Mouse (Mus musculus): ENCODE measurements around the gene Bcl2l12. TPM values are rescaled to one million over a fixed set of nuclear protein-coding genes. Genes with fewer than 3 reads are reported as not detected.

Bcl2l12 gene
- polyA plus RNA-seq, 1 experiment from 2014 or later, result 7.0 TPM

- peak; percentile 97 for ATAC-seq
- WGBS, result 0% methylated on average over 38 of the region's 42 CpGs
- Histone ChIP-seq H3K4me2 (ENCODE audit: low read length) (peak within 1 kb of the TSS; percentile 75), H3K4me1 (ENCODE audit: control insufficient read depth, insufficient read depth, low read length) (peaks cover 34% of the 10 kb centered on the region), H3K4me3 (ENCODE audit: low read depth, low read length) (peak within 1 kb of the TSS; percentile 76), H3K9ac (ENCODE audit: low read depth, low read length) (peak within 1 kb of the TSS; percentile 88), H3K36me3 (ENCODE audit: control insufficient read depth, insufficient read depth, low read length) (peaks cover 6% of the 10 kb centered on the region), H3K27ac (ENCODE audit: low read length) (peak within 1 kb of the TSS; percentile 94), H3K9me3 (replicated peaks; ENCODE audit: control insufficient read depth, low read length, poor library complexity, severe bottlenecking) (no peaks in the 10 kb centered on the region), H3K27me3 (ENCODE audit: control insufficient read depth, insufficient read depth, low read depth, low read length) (no peaks in the 10 kb centered on the region)
Measured at GRCm38 (mm10) chr7:44986192-44986878, 12.2 kb downstream of the Bcl2l12 start, which contains the start of gene Prmt1. Gene Prmt1 (minus strand): TSS chr7:44986568.

GRCm38 (mm10) chr7:44985595-44986191 is 12.8 kb downstream of the Bcl2l12 start:
- no peaks in the 10 kb centered on the region for H3K9me3 ChIP-seq (replicated peaks; ENCODE audit: control insufficient read depth, low read length, poor library complexity, severe bottlenecking)
- H3K27ac ChIP-seq (ENCODE audit: low read length), result peak overlapping the region; percentile 94
- peak overlapping the region; percentile 75 for H3K4me2 ChIP-seq (ENCODE audit: low read length)
- H3K36me3 ChIP-seq (ENCODE audit: control insufficient read depth, insufficient read depth, low read length), result peaks cover 13% of the 10 kb centered on the region
- peak; percentile 1 for ATAC-seq
- whole genome bisulfite sequencing, result under 1% methylated on average over 42 of the region's 45 CpGs
- H3K9ac ChIP-seq (ENCODE audit: low read depth, low read length), result peak overlapping the region; percentile 88
- H3K27me3 ChIP-seq (ENCODE audit: control insufficient read depth, insufficient read depth, low read depth, low read length), result no peaks in the 10 kb centered on the region
- peak overlapping the region; percentile 76 for H3K4me3 ChIP-seq (ENCODE audit: low read depth, low read length)
- H3K4me1 ChIP-seq (ENCODE audit: control insufficient read depth, insufficient read depth, low read length), result peaks cover 34% of the 10 kb centered on the region

GRCm38 (mm10) chr7:44984833-44985164 is 13.7 kb downstream of the Bcl2l12 start:
- Histone ChIP-seq H3K27me3 (ENCODE audit: control insufficient read depth, insufficient read depth, low read depth, low read length) (no peaks in the 10 kb centered on the region), H3K9me3 (replicated peaks; ENCODE audit: control insufficient read depth, low read length, poor library complexity, severe bottlenecking) (no peaks in the 10 kb centered on the region), H3K9ac (ENCODE audit: low read depth, low read length) (0 out of 2 replicates have a peak overlapping the region, but pooled peaks have one; percentile 32), H3K4me2 (ENCODE audit: low read length) (peak overlapping the region; percentile 75), H3K4me3 (ENCODE audit: low read depth, low read length) (peak overlapping the region; percentile 76), H3K4me1 (ENCODE audit: control insufficient read depth, insufficient read depth, low read length) (peaks cover 34% of the 10 kb centered on the region), H3K27ac (ENCODE audit: low read length) (peak overlapping the region; percentile 19; the same call in 1 of the 2 replicates), H3K36me3 (ENCODE audit: control insufficient read depth, insufficient read depth, low read length) (peaks cover 18% of the 10 kb centered on the region)
- no peak for ATAC-seq
- WGBS, result 42% methylated on average over 3 of the region's 3 CpGs

DNA sequence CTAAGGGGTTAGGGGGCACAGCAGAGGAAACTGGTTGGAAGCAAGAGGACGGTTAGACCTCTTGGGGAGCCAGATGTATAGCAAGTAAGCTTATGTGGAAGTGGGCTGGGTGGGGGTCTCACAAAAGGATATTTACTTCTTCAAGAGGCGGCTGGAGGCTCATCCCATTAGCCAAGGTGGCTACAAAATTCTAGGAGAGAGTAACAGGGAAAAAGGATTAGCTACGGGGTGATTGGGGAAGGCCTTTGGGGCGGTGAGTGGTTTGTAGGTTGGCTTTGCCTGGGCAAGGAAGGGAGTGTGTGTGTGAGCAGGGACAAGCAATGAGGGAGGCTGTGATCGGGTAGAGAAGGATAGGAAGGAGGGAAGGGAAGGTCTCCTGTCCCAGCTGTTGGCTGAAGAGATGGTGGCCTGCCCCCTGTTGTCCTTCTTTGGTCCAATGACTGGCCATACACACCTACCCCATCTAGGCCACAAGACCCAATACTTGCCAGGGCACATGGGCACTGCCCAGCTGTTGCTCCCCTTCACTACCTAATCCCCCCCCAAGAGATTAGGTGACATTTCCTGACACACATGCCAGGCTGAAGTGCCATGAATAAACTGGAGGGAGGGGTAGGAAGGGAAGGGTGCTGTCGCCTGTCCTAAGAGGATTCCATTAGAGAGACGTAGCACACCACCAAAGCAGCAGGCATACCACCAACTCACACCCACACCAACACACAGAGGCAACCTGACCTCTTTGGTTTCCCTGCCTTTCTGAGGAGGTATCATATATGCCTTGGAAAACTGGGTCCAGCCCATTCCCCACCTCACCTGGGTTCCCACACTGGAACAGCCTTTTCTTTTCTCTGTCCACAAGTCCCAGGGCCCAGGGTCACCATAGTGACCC is 14.3 kb downstream of the Bcl2l12 start:
- Histone ChIP-seq H3K27ac (ENCODE audit: low read length) (peak overlapping the region; percentile 19; the same call in 1 of the 2 replicates), H3K4me1 (ENCODE audit: control insufficient read depth, insufficient read depth, low read length) (peaks cover 33% of the 10 kb centered on the region), H3K9me3 (replicated peaks; ENCODE audit: control insufficient read depth, low read length, poor library complexity, severe bottlenecking) (no peaks in the 10 kb centered on the region), H3K27me3 (ENCODE audit: control insufficient read depth, insufficient read depth, low read depth, low read length) (no peaks in the 10 kb centered on the region), H3K9ac (ENCODE audit: low read depth, low read length) (0 out of 2 replicates have a peak overlapping the region, but pooled peaks have one; percentile 32), H3K4me2 (ENCODE audit: low read length) (peak overlapping the region; percentile 75), H3K4me3 (ENCODE audit: low read depth, low read length) (peak overlapping the region; percentile 76), H3K36me3 (ENCODE audit: control insufficient read depth, insufficient read depth, low read length) (peaks cover 20% of the 10 kb centered on the region)
- ATAC-seq, result no peak
- 54% methylated on average over 7 of the region's 7 CpGs for WGBS

- Histone ChIP-seq H3K27me3 (ENCODE audit: control insufficient read depth, insufficient read depth, low read depth, low read length) (no peaks in the 10 kb centered on the region), H3K27ac (ENCODE audit: low read length) (no peak overlapping the region), H3K4me1 (ENCODE audit: control insufficient read depth, insufficient read depth, low read length) (peaks cover 26% of the 10 kb centered on the region), H3K36me3 (ENCODE audit: control insufficient read depth, insufficient read depth, low read length) (peaks cover 29% of the 10 kb centered on the region), H3K9me3 (replicated peaks; ENCODE audit: control insufficient read depth, low read length, poor library complexity, severe bottlenecking) (no peaks in the 10 kb centered on the region), H3K4me2 (ENCODE audit: low read length) (no peak overlapping the region), H3K4me3 (ENCODE audit: low read depth, low read length) (no peak overlapping the region), H3K9ac (ENCODE audit: low read depth, low read length) (no peak overlapping the region)
- 29% methylated on average over 6 of the region's 6 CpGs for WGBS
- no peak for ATAC-seq
Measured at GRCm38 (mm10) chr7:44983085-44983484, 15.4 kb downstream of the Bcl2l12 start.

DNA sequence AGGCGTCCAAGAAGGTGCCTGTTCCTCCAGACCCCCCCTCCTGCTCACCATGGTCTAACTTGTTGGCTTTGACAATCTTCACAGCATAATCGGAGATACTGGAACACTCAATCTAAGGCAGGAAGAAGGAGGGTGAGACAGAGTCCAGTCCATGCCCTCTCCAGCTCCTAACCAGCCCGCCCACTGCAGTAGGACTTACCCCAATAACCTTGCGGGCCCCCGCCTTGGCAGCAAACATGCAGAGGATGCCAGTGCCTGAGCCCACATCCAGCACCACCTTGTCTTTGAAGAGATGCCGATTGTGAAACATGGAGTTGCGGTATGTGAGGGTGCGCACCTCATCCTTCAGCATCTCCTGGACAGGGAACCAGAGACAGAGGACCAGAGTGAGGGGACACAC is 17.0 kb downstream of the Bcl2l12 start:
- H3K4me1 ChIP-seq (ENCODE audit: control insufficient read depth, insufficient read depth, low read length), result peaks cover 20% of the 10 kb centered on the region
- no peak overlapping the region for H3K9ac ChIP-seq (ENCODE audit: low read depth, low read length)
- H3K9me3 ChIP-seq (replicated peaks; ENCODE audit: control insufficient read depth, low read length, poor library complexity, severe bottlenecking), result no peaks in the 10 kb centered on the region
- H3K36me3 ChIP-seq (ENCODE audit: control insufficient read depth, insufficient read depth, low read length), result peaks cover 42% of the 10 kb centered on the region
- H3K4me2 ChIP-seq (ENCODE audit: low read length), result no peak overlapping the region
- no peak overlapping the region for H3K4me3 ChIP-seq (ENCODE audit: low read depth, low read length)
- 95% methylated on average over 8 of the region's 8 CpGs for WGBS
- no peak for ATAC-seq
- no peak overlapping the region for H3K27ac ChIP-seq (ENCODE audit: low read length)
- H3K27me3 ChIP-seq (ENCODE audit: control insufficient read depth, insufficient read depth, low read depth, low read length), result no peaks in the 10 kb centered on the region

GRCm38 (mm10) chr7:44978300-44978699 is 20.2 kb downstream of the Bcl2l12 start:
- Histone ChIP-seq H3K4me1 (ENCODE audit: control insufficient read depth, insufficient read depth, low read length) (peaks cover 11% of the 10 kb centered on the region), H3K9me3 (replicated peaks; ENCODE audit: control insufficient read depth, low read length, poor library complexity, severe bottlenecking) (no peaks in the 10 kb centered on the region), H3K27me3 (ENCODE audit: control insufficient read depth, insufficient read depth, low read depth, low read length) (no peaks in the 10 kb centered on the region), H3K36me3 (ENCODE audit: control insufficient read depth, insufficient read depth, low read length) (peaks cover 42% of the 10 kb centered on the region), H3K4me2 (ENCODE audit: low read length) (no peak overlapping the region), H3K4me3 (ENCODE audit: low read depth, low read length) (no peak overlapping the region), H3K27ac (ENCODE audit: low read length) (no peak overlapping the region), H3K9ac (ENCODE audit: low read depth, low read length) (no peak overlapping the region)
- WGBS, result 99% methylated on average over 3 of the region's 3 CpGs
- no peak for ATAC-seq

- H3K4me2 ChIP-seq (ENCODE audit: low read length), result peak overlapping the region; percentile 87
- H3K4me1 ChIP-seq (ENCODE audit: control insufficient read depth, insufficient read depth, low read length), result peaks cover 34% of the 10 kb centered on the region
- peak overlapping the region; percentile 95 for H3K27ac ChIP-seq (ENCODE audit: low read length)
- no peaks in the 10 kb centered on the region for H3K27me3 ChIP-seq (ENCODE audit: control insufficient read depth, insufficient read depth, low read depth, low read length)
- WGBS, result 16% methylated on average over 6 of the region's 6 CpGs
- H3K36me3 ChIP-seq (ENCODE audit: control insufficient read depth, insufficient read depth, low read length), result peaks cover 24% of the 10 kb centered on the region
- H3K9me3 ChIP-seq (replicated peaks; ENCODE audit: control insufficient read depth, low read length, poor library complexity, severe bottlenecking), result no peaks in the 10 kb centered on the region
- peak overlapping the region; percentile 47 for H3K4me3 ChIP-seq (ENCODE audit: low read depth, low read length)
- peak overlapping the region; percentile 33; the same call in 1 of the 2 replicates for H3K9ac ChIP-seq (ENCODE audit: low read depth, low read length)
- ATAC-seq, result no peak
Measured at GRCm38 (mm10) chr7:44975117-44975419, 23.4 kb downstream of the Bcl2l12 start.

All from midbrain, embryonic 16.5 days (tissue).